Mouse (Mus musculus) embryo, embryonic 11 days (tissue): ENCODE measurements at regions not wholly inside any gene's neighbourhood (a gene's known extent, or its start where the extent isn't known, plus 50 kb on each side); places are given as distances from the start of the nearest gene placed in this dataset.
A peak's percentile ranks its signal among the peaks of the same experiment; 100 is the strongest.

ENCODE experiments used
- DNase-seq: peaks from one replicate; pipeline ENCODE4 v3.0.0-alpha.2; 2015

DNA sequence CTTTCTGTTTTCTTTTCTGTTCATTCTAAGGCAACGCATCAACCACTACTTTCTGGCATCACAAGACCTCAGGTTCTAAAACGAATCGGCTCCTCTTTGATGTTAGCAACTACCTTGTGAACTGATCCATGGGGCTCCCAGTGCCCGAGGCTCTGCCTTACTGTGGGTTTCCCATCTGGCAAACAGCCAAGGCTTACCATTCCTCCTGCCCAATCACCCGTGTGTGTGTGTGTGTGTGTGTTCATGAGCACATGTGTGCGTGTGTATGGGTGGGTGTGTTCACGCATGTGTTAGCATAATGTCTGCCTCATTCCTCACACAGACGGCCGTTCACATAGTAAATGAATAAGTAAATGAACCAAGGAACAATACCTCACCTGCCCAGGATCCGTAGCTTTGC is 138.3 kb upstream of the Lpp start:
- no peak for DNase-seq

DNA sequence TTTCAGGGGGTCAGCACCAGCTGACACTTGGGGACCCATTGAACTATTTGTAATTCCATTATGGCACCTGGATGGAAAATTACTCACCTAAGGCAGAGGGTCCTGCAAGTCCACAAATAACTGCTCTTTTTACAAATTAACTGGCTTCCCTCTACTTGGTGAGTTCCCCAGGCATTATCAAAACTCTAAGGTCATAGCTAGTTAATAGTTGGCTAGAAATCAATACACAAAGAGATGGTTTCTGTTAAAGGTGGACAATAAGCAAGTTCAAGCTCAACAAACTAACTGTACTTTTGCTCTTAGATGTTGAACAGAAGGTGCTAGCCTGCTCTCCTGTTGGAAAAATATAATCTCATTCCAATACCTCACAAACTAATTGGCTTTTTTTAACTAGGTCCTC is 138.7 kb upstream of the Lpp start:
- no peak for DNase-seq

DNA sequence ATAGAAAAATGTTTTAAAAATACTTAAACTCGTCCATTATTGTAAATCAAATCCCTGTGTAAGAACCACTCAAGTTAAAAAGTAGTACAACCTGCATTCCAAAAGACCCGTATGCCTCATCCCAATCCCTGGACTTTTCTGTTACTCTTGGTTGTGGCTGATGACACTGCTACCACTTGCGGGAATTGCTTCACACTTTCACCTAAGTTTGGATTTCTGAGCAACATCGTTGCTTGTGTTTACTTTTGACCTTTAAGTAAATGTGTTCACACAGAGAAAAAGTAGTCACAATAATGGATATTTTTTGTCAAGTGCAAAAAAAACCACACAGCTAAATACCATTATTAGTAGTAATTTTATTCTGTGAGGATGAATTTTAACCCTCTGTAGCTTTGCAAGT is 139.2 kb upstream of the Lpp start:
- DNase-seq, result no peak

DNA sequence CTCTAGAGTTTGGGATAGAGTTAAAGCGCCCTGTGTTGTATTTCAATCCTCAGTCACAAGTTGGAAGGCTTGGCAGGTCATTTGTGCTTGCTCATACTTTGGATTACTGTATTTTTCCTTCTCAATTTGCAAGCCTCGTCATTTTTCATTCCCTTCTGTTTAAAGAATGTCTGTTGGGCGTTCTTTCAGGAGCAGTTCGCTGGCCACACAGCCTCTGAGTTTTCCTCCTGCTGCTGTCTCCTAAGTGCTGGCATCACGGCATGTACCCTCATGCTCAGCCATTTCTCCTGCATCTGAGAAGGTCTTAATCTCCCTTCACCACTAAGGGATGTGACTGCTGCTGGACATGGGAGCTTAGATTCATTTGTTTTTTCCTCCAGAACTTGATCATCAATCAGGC is 146.0 kb upstream of the Lpp start:
- no peak for DNase-seq

DNA sequence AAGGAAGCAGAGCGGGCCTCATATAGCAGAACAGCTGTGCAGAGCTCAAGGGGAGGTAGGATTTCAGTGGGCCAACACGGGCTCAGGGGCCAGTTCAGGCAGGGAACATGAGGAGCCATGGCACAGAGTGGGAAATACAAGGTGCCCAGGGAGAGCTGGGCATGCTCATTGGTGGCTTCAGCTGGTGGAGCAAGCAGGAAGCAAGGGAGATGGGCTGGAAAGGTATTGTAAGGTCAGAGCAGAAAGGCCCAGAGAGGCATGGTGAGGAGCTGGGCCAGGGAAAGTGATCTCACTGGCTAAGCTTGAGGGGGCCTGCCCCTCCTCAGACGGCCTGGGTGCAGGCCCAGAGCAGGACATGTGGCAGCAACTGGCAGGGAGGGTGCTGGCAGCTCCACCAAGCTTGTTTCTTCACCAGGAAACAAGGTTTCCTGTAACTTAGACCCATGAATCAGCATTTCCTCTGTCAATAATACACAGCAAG is 155.2 kb upstream of the Lpp start:
- DNase-seq, result no peak

DNA sequence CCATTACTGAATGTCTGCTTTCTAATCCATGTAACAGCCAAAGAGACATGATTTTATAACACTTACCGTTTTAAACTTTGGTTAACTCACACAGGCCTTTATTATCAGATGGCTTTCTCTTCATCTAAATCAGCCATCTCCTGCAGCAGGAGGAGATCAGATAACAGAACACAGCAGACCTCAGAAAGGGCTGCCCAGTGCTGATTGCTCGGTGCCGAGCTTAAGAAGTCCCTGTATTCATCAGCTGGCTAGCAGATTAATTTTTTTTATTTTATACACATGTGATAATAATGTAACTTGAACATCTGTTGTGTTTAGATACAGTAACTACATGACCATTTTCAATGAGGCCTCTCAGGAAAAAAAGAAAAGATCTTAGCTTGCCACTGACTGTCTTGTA is 155.9 kb upstream of the Lpp start:
- no peak for DNase-seq

DNA sequence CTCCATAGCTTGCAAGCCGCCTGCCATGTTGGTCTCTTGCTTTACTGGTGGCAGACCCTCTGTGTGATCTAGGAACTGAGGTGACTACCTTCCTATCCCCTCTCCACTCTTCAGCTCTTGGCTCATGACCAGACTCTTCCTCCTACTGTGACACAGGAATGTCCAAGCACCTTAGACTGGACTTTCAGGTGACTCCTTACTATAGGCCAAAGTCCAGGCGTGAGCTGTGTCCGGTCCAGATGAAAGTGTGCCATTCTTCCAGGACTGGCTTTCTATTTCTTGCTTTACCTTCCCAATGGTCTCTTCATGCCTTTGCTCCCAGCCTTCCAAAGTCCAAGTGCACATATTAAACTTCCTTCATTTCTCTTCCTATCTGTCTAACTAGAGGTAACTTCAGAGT is 156.3 kb upstream of the Lpp start:
- no peak for DNase-seq

DNA sequence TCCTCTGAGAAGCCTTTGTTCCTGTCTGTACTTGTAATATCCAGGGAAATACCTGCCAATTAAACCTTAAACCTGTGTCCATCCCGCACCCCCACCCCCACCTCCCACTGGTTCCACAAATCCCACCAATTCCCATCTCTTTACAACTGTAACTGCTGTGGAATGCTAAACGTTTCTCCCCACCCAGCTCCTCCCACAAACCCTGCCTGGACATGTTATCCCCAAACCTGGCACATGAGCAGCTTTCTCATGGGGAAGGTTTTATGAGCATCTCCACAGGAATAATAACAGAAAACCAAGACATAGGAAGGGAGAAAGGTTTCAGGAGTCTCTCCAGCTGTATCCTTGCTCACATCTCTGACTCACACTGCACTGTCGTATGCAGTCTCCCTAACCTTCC is 156.8 kb upstream of the Lpp start:
- no peak for DNase-seq

DNA sequence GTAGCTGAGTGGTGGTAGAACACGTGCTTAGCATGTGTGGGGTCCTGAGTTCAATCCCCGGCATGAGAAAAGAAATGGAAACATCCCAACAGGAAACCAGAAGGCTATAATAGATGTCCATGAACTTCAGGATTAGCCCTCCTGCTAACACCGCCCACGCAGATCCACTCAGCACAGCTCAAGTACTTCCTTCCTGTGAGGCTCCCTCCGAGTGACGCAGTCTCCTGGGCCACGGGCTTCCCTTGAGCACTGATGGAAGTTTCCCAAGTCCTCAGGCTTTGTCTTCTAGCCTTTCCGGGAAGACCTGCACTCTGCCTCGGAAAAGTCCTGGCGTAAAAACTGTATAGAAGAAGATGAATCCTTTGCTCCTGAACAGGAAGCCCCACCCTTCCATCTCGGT is 158.5 kb upstream of the Lpp start:
- no peak for DNase-seq

DNA sequence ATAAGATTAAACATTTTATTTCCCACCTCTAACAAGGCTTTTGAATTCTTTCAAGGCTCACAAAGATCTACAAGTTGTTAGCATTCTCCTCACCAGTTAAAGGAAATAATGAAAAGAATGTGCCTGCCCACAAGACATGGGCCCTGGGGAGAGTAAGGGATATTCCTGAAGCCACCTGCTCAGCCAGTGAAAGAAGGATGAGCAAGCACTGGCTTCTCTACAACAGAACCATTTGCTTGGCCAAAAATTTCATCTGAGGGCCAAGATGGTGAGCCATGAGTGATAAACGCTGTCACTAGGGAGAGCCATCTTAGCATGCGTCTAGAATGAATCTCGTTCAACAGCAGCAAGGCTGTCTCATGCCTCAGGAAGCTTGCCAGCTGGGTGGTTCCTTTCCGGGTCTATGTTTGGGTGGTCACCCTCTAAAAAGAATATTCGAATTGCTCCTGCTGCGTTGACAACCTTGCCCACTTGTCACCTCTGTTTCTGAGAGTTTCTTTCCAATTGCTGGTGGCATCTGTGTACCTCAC is 161.2 kb upstream of the Lpp start:
- no peak for DNase-seq

DNA sequence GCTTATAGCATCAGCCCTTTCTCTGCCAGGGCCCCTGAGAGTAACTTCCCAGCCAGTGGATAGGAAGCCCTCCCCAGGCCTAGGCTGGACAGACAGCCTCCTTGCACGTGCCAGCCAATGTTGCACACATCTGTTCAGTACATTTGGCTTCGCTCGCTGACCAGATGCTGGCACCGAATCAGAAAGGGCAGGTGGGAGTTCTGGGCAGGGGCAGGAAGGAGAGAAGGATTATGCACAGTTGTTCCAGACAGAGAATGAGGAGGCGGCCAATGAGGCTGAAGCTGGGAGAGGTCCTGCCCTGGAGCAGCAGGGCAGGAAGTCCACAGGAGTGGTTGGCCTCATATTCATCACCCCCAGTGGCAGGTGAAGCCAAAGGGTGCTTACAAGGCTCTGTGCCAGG is 161.8 kb upstream of the Lpp start:
- DNase-seq, result no peak

DNA sequence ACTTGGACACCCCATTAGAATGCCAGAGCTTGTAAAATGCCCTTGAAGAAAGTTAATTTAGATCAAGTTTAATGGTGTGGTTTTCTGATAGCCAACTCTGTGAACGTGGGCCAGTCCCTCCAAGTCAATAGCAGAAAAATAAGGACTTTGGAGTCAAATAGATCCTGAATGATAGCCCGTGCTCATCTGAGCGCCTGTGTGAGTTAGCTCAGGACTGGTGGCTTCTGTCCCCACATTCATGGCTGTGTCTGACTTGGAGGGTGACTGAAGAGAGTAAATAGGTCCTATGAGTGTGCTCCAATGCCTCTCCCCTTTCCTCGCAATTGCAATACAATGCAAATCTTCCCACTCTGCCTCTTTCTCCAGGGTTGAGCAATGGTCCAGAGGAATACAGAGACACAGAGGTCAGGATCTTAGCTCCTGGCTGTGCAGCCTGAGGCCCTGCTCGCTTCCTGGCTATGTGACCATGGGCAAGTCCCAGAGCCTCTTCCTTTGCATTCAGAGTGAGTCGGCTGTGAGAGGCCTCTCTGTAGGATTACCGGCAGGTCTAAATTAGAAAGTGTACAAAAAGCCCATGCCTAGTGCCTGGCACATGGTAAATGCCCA is 164.2 kb upstream of the Lpp start:
- no peak for DNase-seq

DNA sequence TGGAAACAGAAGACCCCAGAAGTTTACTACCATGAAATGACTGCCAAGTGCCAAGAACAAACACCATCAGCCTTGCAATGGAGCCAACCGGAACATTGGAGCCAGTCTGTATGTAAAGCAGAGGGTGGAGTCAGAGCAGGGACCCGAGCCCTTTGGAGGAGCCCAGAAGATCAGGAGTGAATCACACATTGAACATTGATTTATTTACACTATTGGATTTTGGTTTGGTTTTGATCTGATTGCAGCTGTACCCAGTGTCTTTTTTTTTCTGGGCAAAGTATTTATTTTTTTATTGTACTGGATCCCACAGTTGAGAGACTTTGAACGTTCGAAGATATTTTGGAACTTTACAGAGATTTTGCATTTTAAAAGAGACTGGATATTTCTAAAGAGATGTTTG is 167.4 kb upstream of the Lpp start:
- no peak for DNase-seq

DNA sequence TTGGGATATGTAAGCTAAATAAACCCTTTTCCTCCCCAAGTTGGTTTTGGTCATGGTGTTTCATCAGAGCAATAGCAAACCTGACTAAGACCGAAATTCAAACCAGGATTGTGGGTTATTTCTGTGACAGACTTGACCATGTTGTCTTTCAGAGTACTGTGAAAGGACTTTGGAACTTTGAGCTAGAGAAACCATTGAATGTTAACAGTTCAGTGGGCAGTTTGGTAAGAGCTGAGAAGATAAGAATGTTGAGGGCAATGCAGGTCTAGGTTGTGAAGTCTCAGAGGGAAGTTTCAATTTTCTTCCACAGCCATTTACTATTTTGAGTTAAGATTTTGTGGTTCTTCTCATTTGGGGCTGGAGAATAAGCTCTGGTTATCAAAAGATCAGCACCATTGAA is 168.2 kb upstream of the Lpp start:
- no peak for DNase-seq

DNA sequence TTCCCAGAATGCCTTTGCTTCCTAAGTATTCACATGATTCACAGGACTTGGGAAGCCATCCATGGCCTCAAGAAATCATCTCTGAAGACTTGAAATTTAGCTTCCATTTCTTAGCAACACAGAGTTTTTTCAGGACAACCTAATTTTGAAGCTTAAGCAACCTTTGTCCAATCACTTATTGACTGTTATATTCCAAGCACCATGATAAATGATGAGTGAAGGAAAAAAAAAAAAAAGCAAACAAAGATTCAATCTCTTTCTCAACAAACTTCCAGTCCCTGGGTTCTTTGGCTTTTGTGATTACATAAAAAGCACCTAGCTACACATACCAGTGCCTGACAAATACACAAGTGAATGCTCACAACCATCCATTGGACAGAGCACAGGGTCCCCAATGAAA is 169.4 kb upstream of the Lpp start:
- DNase-seq, result no peak

DNA sequence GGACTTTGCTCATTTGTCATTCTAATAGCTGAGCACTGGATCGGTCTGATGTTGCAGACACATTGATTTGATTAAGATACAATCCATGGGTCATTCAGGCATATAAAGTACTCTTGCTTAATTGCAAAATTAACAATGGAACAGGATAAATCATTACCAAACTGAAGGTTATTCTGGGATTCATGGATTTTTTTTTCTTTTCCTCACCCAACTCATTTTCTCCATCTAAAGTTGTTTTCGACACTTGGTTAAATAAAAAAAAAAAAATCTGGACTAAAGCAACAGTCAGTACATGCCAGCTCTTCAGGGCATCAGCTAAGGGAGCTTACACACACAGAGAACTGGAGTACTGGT is 169.8 kb upstream of the Lpp start:
- DNase-seq, result no peak

DNA sequence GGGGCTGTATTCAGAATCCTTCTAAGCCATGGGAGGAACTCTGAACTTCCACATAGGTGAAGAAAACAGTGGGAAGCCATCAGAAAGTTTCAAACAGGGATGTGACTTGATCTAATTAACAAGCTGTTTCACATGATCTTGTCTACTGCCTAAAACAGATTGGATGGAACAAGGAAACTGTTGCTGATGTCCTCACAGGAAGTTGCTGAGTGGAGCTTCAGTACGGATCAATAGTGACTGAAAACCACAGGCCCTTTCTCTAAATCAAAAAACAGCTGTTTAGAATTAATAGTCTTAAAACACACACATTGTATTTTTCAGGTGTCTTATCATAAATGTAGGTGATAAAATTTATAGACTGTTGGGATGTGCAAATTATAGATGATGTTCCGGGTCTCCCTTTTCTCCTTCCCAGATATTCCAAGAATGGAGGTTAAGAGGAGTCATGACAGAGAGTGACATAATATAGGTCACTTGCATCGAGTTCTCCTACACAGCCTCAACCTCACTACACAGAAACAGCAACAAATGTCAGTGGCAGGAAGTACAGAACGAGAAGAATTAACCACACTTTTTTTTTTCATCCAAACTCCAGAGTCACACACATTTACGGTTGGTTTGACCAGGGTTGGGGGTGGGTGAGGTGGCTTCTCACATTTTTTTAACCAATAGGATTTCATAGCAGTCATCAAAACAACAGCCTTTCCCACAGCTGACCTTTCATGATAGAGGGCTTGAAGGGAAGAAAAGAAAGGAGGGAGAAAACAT is 170.4 kb upstream of the Lpp start:
- DNase-seq, result no peak

DNA sequence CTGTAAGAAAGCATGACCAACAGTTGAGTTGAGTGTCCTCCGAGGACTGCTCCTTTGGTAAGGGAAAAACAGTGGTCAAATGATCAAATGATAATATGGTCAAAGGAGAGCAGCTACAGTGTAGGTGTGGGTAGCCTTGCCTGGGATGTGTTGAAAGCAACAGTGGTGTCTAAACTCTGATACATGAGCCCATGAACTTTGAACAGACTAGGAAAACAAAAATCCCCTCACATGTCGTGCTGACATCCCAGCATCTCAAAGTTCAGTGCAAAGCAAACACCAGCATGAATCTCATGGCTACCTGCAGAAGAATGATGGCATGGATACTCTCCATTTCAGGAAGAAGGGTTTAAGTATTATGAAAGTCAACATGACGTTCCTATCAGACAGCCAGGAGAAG is 171.3 kb upstream of the Lpp start:
- DNase-seq, result no peak

DNA sequence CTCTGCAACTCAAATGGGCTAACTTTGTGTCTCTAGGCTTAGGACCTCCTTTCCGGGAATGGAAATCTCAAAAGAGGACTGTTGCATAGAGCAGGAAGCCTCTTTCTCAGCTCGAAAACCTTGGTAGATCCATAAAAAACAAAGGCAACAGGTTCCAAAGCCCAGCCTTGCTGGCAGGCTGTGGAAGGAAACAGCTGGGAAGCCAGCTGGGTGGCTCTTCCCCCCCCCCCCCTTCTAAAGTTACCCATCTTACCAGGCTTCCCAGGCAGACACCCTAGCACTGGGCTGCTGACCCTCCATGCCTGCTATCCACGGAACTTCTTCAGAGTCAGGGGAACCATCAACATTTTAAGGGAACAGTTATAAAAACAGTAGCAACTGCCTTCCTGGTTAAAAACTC is 172.7 kb upstream of the Lpp start:
- DNase-seq, result no peak

DNA sequence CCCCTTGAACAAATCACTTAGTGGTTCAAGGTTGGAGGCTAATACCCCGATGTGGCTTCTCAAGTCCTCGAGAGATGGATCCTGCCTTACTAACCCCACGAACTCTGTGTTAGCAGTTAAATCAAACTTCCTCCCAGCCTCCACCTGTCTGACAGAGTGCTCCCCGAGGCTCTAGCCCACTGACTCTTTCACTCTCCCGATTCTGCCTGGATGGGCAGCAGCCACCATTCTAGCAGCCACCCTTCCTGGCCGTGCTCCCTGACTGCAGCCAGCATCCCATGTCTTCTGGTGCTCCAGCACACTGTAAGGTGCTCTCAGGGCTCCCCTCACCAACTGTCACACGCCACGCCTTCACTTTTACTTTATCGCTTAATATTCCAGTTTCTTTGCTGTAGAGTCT is 173.6 kb upstream of the Lpp start:
- DNase-seq, result no peak

DNA sequence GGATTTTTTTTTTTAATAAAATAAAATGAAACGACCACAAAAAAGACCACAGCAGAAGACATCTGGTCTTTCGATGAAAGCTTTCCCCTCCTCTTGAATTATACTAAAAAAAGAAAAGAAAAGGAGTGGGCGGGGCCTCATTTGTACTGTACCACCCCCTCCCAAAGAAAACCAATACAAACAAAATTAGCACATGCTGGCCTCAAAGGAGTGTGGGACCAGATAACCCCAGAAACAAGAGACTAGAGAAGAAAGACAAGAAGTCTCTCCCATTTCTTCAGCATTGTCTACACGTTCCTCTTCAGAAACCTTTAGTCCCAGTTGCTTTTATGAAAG is 174.5 kb upstream of the Lpp start:
- DNase-seq, result no peak

DNA sequence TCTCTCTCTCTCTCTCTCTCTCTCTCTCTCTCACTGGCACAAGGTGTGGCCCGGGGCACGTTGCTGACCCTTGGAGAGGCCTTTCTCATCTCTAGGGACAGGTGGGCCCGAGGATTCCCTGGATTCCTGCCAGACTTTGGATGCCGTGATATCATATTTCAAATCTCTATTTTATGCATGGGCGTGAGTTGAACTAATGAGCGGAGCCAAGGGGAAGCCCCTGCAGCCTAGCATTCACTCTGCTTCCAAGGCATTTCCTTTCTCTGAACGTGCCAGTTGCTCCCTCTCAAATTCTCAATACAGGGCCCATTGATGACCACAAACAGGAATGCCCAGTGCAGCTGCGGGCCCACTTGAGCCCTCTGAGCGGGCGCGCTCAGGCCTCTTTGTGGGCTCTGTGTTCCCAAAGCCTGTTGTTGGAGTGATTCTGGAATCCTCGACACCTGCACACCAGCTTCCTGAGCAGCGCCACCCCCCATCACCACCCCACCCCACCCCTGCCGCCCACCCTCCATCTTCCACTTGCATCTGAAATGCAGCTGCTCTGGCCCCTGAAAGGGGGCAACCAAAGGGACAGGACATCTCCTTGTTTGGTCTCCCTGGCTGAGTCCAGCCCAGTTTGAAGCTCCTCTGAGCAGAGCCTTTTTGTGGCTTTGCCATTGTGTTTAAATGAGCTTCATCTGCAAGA is 175.0 kb upstream of the Lpp start:
- DNase-seq, result peak; percentile 58

DNA sequence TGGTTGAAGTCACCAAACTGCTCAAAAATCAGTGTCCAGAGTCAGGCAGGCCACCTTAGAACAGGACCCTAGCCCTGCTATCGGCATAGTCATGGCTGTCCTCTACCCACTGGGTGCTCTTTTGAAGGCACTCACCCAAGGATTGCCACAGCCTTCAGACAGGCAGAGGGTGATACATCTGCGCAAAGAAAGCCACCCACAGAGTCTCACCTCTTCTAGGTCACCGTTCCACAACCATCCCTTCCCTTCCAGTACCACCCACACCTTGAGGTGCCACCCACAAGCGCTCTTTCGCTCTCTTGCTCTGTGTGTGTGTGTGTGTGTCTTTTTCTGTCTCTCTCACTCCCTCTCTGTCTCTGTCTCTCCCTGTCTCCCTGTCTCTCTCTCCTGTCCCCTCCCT is 176.5 kb upstream of the Lpp start:
- DNase-seq, result no peak

DNA sequence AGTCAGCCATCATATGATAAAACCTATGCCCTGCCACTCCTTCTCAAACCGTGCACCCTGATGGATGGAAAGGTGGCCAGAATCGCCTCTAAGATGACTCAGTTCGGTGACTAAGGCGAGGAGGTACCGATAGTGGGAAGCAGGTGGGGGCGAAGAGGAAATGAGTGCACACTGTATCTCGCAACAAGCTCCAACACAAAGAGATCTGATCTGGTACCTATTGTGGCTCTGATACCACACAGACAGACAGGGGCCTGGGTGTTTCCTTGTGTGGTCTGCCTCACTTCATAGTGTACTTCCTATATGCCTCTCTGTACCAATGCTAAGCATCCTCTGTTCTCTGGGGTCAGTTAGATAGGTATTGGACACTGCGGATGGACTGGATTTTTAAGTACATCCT is 178.0 kb upstream of the Lpp start:
- no peak for DNase-seq

DNA sequence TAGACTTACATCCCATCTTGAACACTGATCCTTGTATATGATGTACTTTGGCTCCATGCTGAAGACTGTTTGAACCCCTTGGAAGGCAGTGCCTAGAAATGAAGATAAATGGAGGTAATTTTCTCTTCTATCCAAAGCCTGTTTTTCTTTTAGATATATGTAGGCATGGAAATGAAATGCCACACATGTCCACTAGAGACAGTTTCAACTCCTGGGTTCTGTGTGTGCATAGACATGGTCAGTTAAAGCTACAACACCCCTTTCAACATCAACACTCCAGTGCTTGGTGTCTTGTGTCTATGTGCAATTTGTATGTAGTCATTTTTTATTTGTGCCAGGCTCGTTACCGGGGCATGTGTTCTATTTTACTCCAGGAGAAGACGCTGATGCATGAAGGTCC is 179.7 kb upstream of the Lpp start:
- DNase-seq, result no peak
